In the genomic region with DNA sequence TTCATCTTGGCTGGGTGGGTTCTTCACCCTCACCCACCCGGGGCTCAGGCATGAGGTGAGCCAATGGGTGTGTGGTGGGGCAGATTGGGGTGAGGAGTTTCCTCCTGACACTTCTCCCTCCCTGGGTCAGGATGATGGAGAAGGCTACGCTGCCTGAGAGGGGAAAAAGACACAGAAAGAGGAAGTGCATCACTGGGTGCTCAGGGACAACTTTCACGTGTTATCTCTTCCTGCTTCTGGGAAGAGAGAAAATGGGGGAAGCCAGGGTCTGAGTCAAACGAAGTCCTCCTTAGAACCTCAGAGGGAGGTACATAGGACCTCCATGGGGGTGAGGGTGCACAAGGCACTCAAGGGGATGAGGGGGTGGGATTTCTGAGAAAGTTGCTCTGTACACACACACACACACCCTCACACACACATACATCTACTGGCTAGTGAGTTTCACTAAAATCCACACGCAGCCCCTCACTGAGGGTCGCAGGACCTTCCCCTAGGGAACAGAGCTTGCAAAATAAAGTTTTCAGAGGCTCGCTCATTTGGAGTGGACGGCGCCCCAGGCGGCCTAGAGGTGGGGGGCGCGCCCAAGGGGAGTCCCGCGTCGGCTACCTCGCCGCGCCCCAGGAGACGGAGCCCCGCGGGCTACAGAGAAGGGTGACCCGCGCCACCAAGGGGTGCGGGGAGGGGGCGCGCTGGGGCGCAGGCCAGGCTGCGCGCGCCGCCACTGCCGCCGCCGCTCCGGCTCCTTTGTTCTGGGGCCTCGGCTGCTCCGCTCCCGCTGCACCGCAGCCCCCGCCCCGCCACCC, we compare ENCODE assay signal across 8 mouse cellular contexts. TPM values are rescaled to one million over a fixed set of nuclear protein-coding genes. Genes with fewer than 3 reads are reported as not detected.
DNase-seq lines count a peak whose midpoint lies in the region; ATAC-seq lines count a peak whose summit lies in the region.

No protein-coding gene starts in this region.

- ATAC-seq in forebrain, embryonic 13.5 days: peak; percentile 66
- peak; percentile 68 for ATAC-seq in midbrain, embryonic 11.5 days (ENCODE audit: low FRiP score)

- H3K9me3 ChIP-seq in forebrain, embryonic 13.5 days (replicated peaks): no peaks in the 10 kb centered on the region
- H3K9me3 ChIP-seq in midbrain, embryonic 11.5 days (ENCODE audit: control insufficient read depth, low read length): no peaks in the 10 kb centered on the region

- peak overlapping the region; percentile 83 for H3K4me3 ChIP-seq in forebrain, embryonic 13.5 days
- peak overlapping the region; percentile 83 for H3K4me3 ChIP-seq in midbrain, embryonic 11.5 days (ENCODE audit: low read depth, low read length)

- H3K4me2 ChIP-seq in forebrain, embryonic 13.5 days: peak overlapping the region; percentile 96
- peak overlapping the region; percentile 96 for H3K4me2 ChIP-seq in midbrain, embryonic 11.5 days

- intact Hi-C loops in gastrocnemius, postnatal 14 days (cut with DNase I; ENCODE audit: low total_unique reads): loop anchor here (5.0 kb wide), 1 partner anchor 78 kb away; no protein-coding TSS in a partner anchor

- peak; percentile 37 for DNase-seq in gastrocnemius, postnatal 14 days
- no peak for DNase-seq in gastrocnemius, adult 8-10 months (ENCODE audit: low spot score in 2 of 2)
- peak; percentile 91 for DNase-seq in MEL-GATA-1-ER (ENCODE audit: extremely low read depth, low read depth)
- peak; percentile 61 for DNase-seq in kidney, postnatal 10 days
- DNase-seq in midbrain, embryonic 11.5 days (ENCODE audit: low spot score, missing footprints): peak; percentile 97
- peak; percentile 27 for DNase-seq in testis, postnatal 14 days (ENCODE audit: low spot score)
- DNase-seq in layer of hippocampus, adult 8-10 months (ENCODE audit: low spot score in 2 of 2): no peak

- 2% methylated on average over 39 of the region's 41 CpGs for WGBS in forebrain, embryonic 13.5 days
- whole genome bisulfite sequencing in midbrain, embryonic 11.5 days: under 1% methylated on average over 40 of the region's 41 CpGs

- peaks cover 59% of the 10 kb centered on the region for H3K4me1 ChIP-seq in forebrain, embryonic 13.5 days
- peaks cover 46% of the 10 kb centered on the region for H3K4me1 ChIP-seq in midbrain, embryonic 11.5 days (ENCODE audit: control insufficient read depth, insufficient read depth, low read length)

- peak overlapping the region; percentile 93 for H3K27ac ChIP-seq in forebrain, embryonic 13.5 days
- H3K27ac ChIP-seq in midbrain, embryonic 11.5 days (ENCODE audit: low read depth, low read length): peak overlapping the region; percentile 94

- H3K36me3 ChIP-seq in forebrain, embryonic 13.5 days (ENCODE audit: poor library complexity, severe bottlenecking): peaks cover 9% of the 10 kb centered on the region
- H3K36me3 ChIP-seq in midbrain, embryonic 11.5 days (ENCODE audit: control insufficient read depth, insufficient read depth, low read length): no peaks in the 10 kb centered on the region

- peak overlapping the region; percentile 98 for H3K9ac ChIP-seq in forebrain, embryonic 13.5 days
- peak overlapping the region; percentile 98 for H3K9ac ChIP-seq in midbrain, embryonic 11.5 days (ENCODE audit: low read length)

- no peaks in the 10 kb centered on the region for H3K27me3 ChIP-seq in forebrain, embryonic 13.5 days
- no peaks in the 10 kb centered on the region for H3K27me3 ChIP-seq in midbrain, embryonic 11.5 days (ENCODE audit: control insufficient read depth, insufficient read depth, low read length)

RNA-seq across cellular contexts. Expression of a gene that starts 3.4 kb away (rescaled TPM):
- total RNA-seq in gastrocnemius, postnatal 14 days (2021): 10 to 100 TPM; 30.4 to 36.7 TPM
- 10 to 100 TPM in 3 of 4 experiments, 1 to 10 TPM in 1; 9.8 to 20.1 (median 14.8) TPM for total RNA-seq in gastrocnemius, adult 8-10 months (2022)
- polyA plus RNA-seq in forebrain, embryonic 13.5 days (2015; fragmentation: Nextera tagmentation; extraction: Ambion mirVana): 65.3 and 79.4 TPM in 2 replicates
- 38.5 and 39.9 TPM in 2 replicates for polyA plus RNA-seq in midbrain, embryonic 11.5 days (2014; fragmentation: Nextera tagmentation; extraction: Ambion mirVana)
- 10 to 100 TPM; 53.5 to 65.9 (median 58.5) TPM for total RNA-seq in layer of hippocampus, adult 8-10 months (2022)

RNA-seq across cellular contexts. Expression of a gene that starts 51.2 kb away (rescaled TPM):
- 10 to 100 TPM; 14.8 to 19.3 TPM for total RNA-seq in gastrocnemius, postnatal 14 days (2021)
- total RNA-seq in gastrocnemius, adult 8-10 months (2022): 10 to 100 TPM; 14.6 to 17.3 (median 16.2) TPM
- 68.9 and 72.8 TPM in 2 replicates for polyA plus RNA-seq in forebrain, embryonic 13.5 days (2015; fragmentation: Nextera tagmentation; extraction: Ambion mirVana)
- 50.5 and 57.3 TPM in 2 replicates for polyA plus RNA-seq in midbrain, embryonic 11.5 days (2014; fragmentation: Nextera tagmentation; extraction: Ambion mirVana)
- total RNA-seq in layer of hippocampus, adult 8-10 months (2022): 10 to 100 TPM; 32.7 to 37.0 (median 35.8) TPM

Comparison
In these comparisons a context has a peak if more than half of its experiments do, and no peak if none do; other contexts are left out.
1. DNase-seq: peak in gastrocnemius, postnatal 14 days (single experiment), MEL-GATA-1-ER (single experiment), kidney, postnatal 10 days (single experiment), midbrain, embryonic 11.5 days (single experiment) and testis, postnatal 14 days (single experiment); none in gastrocnemius, adult 8-10 months (0 of 2) and layer of hippocampus, adult 8-10 months (0 of 2).